Mouse (Mus musculus) retina, postnatal 7 days (tissue): ENCODE results near the gene Cyp2r1.
"Not testable (repeated sequence)": the region's sequence is repeated elsewhere in the genome, so short reads cannot be mapped to it uniquely, and the experiment has no call there.

ENCODE experiments used
- DNase-seq: peaks from one replicate; pipeline ENCODE4 v3.0.0-alpha.2; 2012; ENCODE audit warnings: low read depth, low spot score

Gene Cyp2r1

DNA sequence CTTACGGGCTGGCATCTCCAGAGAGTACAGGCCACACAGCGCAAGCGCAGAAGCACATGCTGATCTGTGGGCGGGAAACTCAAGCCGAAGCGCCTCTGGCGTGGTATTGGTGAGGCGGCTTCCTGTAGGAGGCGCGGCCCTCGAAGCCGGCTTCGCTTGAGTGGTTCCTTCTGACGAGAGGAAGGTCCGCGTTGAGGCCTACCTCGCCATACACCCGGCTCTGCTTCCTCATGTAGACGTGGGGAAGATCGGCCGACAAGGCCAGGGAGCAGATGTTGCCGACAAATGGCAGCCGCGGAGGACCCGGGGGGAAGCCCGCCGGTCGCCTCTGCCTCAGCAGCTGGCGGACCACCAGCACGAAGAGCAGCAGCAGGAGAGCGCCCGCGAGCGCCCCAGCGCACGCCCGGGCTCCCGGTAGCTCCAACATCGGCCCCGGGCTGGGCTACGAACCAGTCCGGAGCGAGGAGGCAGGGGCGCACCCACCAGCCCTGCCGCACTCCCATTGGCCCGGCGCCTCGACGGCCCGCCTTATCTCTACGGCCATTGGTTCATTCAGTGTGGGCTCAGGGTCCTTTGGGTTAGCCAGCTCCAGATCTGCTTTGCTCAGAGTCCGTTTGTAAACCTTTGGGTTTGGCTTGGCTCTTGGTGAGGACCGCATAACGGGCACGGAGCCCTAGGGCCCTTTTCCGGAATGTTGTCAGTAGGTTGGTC, at the start of gene Cyp2r1:
TSS of gene Cyp2r1 (minus strand) at position 442 of the 711 bp plus-strand sequence.
- DNase-seq: peak; percentile 80

DNA sequence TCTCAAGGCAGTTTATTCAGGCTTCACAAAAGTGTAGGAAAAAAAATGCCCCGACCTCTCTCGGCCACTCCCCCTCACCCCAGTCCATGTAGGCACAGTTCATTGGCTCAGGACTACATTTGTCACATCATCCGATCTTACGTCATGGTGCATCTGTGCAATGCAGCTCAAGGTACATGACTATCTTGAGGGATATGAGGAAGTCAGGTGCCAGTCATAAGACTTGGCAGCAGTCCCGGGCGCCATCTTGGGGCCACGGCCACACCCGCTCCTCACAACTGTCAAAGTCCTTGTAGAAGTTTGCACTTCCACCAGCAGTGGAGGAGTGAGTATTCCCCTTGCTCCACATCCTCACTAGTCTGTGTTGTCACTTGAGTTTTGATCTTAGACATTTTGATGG, 31.6 kb upstream of the Cyp2r1 start:
- DNase-seq: not testable (repeated sequence)

GRCm38 (mm10) chr7:114582441-114582840, 19.7 kb upstream of the Cyp2r1 start:
- no peak for DNase-seq

DNA sequence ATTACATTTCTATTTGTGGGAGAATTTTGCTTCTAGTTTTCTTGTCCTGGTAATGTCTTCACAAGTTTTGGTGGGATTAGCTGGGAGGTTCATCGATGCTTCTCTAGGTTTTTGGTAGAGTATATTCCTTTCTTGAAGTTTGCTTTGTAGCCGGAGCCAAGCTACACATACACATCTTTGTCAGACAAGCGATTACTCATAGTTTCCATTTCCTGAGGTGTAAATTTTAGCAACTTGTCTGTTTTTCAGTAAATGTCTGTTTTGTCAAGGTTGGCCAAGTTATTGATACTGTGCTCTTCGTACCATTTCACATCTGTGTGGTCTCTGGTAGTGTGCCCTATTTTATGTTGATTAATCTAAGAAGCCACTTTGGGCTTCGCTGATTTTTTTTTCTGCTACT, 18.4 kb upstream of the Cyp2r1 start:
- no peak for DNase-seq

GRCm38 (mm10) chr7:114580426-114580825, 17.7 kb upstream of the Cyp2r1 start:
- peak; percentile 46 for DNase-seq

GRCm38 (mm10) chr7:114577665-114578064, 14.9 kb upstream of the Cyp2r1 start:
- DNase-seq: no peak

DNA sequence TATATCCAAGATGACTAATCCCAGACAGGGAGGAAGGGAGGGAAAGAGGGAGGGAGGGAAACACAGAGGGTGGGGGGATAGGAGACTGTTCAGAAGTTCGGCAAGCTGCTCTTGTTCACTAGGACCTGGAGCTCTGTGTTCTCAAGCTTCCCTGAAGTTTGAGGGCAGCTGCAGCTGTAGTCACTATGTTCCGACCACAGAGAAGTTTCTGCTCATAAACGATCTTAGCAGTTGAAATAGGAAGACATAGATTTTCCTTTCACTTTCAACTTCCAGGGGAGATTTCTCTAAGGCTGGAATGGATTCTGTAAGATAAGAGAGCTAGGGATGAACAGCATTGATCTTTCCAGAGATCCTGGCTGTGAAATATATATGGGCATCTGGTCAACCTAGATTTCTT, 14.2 kb upstream of the Cyp2r1 start:
- no peak for DNase-seq

GRCm38 (mm10) chr7:114573866-114574265, 11.1 kb upstream of the Cyp2r1 start:
- DNase-seq: not testable (repeated sequence)

DNA sequence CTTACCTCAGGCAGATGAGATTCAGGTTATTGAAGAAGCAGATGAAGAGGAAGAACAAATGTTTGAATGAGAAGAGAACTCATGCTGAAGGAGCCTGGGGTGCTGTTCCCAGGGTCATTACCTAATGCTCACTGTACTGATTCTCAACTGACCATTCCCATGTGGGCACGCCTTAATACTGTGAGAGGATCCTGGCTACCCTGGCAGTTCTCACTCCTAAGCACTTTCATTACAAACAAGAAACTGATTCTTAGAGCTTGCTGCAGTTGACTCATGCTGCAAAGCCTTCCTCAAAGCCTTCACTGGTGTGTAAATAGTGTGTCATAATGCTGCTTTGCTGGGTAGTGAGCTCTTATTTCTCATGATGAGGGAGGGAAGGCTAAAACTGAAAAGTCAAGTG, 26.6 kb downstream of the Cyp2r1 start:
- DNase-seq: no peak

DNA sequence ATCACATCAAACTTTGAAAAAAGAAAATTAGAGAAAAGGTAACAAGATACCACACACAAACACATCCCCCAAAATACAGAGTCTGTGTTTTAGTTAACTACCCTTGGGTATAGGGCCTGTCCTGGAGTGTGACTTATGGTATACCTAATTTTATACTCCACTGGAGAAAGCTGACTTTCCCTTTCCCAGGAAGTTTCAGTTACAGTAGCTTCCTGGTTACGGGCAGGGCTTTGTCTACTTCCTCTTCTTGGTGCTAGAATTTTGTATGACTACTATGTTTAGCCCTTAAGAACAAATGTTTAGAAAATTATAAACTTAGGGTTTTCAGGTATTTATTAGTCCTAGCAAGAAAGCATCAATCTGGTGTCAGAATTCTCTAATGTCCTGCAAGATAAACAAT, 36.5 kb downstream of the Cyp2r1 start:
- no peak for DNase-seq

DNA sequence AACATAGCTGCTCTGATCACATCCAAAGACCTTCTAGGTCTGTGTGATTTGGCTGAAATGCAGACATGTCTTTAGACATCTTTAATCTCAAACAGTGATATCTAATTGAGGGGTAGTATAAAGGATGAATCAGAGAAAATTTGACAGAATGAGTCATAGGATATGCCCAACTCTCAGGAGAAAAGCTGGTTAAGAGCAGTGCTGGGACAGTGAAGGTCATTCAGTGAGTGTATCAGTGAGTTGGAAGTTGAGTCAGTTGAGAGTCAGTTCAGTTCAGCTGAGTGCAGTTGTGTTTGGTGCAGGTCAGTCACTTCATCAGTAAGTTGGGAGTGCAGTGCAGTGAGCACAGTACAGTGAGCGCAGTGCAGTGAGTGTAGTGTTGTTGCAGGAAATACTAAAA, 42.6 kb downstream of the Cyp2r1 start:
- DNase-seq: no peak

- no peak for DNase-seq
Observed at GRCm38 (mm10) chr7:114508879-114509278, 53.9 kb downstream of the Cyp2r1 start.
